Mouse (Mus musculus): ENCODE data around the gene Gins1. TPM values are rescaled to one million over a fixed set of nuclear protein-coding genes. Genes with fewer than 3 reads are reported as not detected.

Gins1 gene
- total RNA-seq, 2 experiments from 2014 or later, result 0.65 to 1.6 TPM

DNA sequence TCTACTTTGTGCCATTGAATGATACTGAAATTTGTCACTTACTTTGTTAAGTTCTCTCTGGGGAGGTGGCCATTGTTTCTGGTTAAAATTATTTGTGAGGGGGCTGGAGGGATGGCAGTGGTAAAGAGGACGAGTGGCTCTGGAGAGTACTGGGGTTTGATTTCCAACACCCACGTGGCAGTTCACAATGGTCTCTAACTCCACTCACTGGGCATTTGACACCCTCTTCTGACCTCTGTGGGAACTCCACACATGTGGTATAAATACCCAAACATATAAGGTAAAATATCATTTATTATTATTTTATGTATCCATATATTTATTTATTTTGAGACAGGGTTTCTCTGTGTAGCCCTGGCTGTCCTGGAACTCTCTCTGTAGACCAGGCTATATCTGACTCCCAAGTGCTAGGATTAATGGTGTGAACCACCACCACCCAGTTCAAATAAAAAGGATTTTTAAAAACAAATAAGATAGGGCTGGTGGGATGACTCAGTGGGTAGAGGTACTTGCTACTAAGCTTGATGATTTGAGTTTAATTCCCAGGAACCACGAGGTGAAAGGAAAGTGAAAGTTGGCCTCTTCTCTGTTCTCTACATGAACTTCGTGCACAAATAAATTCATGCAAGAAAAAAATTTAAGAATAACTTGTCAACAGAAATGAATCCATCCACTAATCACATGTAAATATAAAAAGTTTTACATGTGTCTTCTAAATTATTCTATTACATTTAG, 9.7 kb downstream of the Gins1 start:
- H3K27ac ChIP-seq, result no peak overlapping the region
- intact Hi-C loops (cut with DNase I), result no loop called here
- H3K4me3 ChIP-seq, result no peak overlapping the region
- TF ChIP-seq CTCF (IDR thresholded peaks at IDR 0.05), result no peak
- DNase-seq (ENCODE audit: extremely low spot score in 1 of 2, low spot score in 2 of 2), result no peak

DNA sequence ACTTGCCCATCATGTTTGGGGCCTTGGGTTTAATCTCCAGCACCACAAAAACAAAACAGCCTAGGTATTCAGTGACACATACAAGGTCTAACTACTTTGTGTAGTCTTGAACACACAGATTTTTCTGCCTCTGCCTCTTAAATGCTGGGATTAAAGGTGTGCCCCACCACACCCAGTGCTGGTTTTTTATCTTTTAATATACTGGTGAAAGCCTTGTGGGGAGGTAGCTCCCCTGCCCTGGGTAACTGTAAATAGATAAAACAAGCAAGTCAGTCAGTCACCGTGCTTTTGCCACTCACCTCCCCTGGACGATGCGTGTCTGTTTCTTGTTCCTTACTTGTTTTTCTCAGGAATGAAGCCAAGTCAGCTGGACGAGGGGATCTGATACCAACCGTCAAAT, 10.6 kb downstream of the Gins1 start:
- TF ChIP-seq CTCF (IDR thresholded peaks at IDR 0.05), result no peak
- Histone ChIP-seq H3K27ac (no peak overlapping the region), H3K4me3 (no peak overlapping the region)
- intact Hi-C loops (cut with DNase I), result no loop called here
- no peak for DNase-seq (ENCODE audit: extremely low spot score in 1 of 2, low spot score in 2 of 2)

GRCm38 (mm10) chr2:150918720-150919119, 13.5 kb downstream of the Gins1 start:
- no peak for DNase-seq (ENCODE audit: extremely low spot score in 1 of 2, low spot score in 2 of 2)
- intact Hi-C loops (cut with DNase I), result no loop called here
- Histone ChIP-seq H3K27ac (no peak overlapping the region), H3K4me3 (no peak overlapping the region)
- no peak for TF ChIP-seq CTCF (IDR thresholded peaks at IDR 0.05)

GRCm38 (mm10) chr2:150920543-150920942, 15.3 kb downstream of the Gins1 start:
- no peak for DNase-seq (ENCODE audit: extremely low spot score in 1 of 2, low spot score in 2 of 2)
- TF ChIP-seq CTCF (IDR thresholded peaks at IDR 0.05), result no peak
- H3K4me3 ChIP-seq, result no peak overlapping the region
- H3K27ac ChIP-seq, result no peak overlapping the region
- intact Hi-C loops (cut with DNase I), result no loop called here

DNA sequence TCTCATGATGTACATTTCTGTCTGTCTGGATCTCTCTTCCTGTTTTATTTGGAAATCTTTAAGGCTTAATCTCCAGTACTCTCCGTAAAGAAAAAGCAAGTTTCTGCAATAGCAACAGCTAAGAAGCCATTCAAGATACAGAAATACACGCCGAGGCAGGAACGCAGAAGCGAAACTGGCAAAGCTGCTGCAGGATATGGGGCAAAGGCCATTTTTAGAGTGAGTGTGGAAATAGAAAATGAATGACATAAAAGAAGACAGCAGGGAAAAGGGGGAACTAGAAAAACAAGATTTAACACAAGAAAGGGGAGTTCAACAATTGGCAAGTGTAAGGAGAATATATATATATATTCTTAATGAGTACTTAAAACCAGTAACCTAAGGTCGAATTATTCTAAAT, 16.5 kb downstream of the Gins1 start:
- H3K27ac ChIP-seq, result no peak overlapping the region
- DNase-seq (ENCODE audit: extremely low spot score in 1 of 2, low spot score in 2 of 2), result no peak
- no peak for TF ChIP-seq CTCF (IDR thresholded peaks at IDR 0.05)

DNA sequence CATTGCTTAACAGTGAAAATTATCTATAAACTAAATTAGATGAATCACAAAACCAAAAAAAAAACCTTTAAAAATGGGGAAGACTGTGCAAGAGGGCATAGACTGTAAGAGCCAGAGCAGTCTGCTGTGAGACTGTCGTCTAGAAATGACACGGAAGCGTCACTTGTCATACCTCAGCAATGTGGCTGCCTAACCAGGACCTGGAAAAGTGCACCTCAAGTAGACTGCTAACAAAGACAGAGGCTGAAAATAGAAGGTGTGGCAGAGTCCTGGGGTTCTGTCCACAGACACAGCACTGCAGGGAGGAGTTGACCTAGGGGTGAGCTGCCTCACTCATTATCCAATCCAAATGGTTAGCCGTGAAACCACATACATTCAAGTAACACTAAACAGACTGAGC, 17.0 kb downstream of the Gins1 start:
- intact Hi-C loops (cut with DNase I), result no loop called here
- H3K27ac ChIP-seq, result no peak overlapping the region
- H3K4me3 ChIP-seq, result no peak overlapping the region
- no peak for DNase-seq (ENCODE audit: extremely low spot score in 1 of 2, low spot score in 2 of 2)
- no peak for TF ChIP-seq CTCF (IDR thresholded peaks at IDR 0.05)

More for the DNA sequence above, 16.5 kb downstream of the Gins1 start:
- intact Hi-C loops (cut with DNase I), result no loop called here
- H3K4me3 ChIP-seq, result no peak overlapping the region

- no peak overlapping the region for H3K4me3 ChIP-seq
- no peak overlapping the region for H3K27ac ChIP-seq
- DNase-seq (ENCODE audit: extremely low spot score in 1 of 2, low spot score in 2 of 2), result no peak
- intact Hi-C loops (cut with DNase I), result no loop called here
- no peak for TF ChIP-seq CTCF (IDR thresholded peaks at IDR 0.05)
These were observed 17.8 kb downstream of the Gins1 start for GRCm38 (mm10) chr2:150923026-150923425.

DNA sequence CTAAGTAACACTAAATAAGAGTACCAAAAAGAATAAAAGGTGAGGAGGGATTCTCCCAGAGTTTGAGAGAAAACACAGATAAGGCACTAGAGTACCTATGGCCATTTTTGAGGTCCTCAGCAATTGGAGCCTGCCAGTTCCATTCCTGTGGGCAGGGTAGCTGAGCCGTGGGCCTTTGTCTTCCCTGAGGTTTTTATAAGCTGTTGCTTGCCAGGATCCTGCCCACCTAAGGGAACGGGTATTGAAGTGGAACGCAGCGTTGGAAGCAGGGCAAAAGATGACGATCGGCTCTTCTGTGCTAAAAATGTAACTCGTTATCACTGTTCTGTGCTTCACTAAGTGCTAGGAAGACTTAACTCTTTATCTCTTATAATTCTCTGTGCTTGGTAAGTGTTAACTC, 18.3 kb downstream of the Gins1 start:
- no peak for DNase-seq (ENCODE audit: extremely low spot score in 1 of 2, low spot score in 2 of 2)
- no peak overlapping the region for H3K27ac ChIP-seq
- intact Hi-C loops (cut with DNase I), result no loop called here
- TF ChIP-seq CTCF (IDR thresholded peaks at IDR 0.05), result no peak
- H3K4me3 ChIP-seq, result no peak overlapping the region

GRCm38 (mm10) chr2:150927038-150927720, 22.0 kb downstream of the Gins1 start:
- TF ChIP-seq CTCF (IDR thresholded peaks at IDR 0.05), result no peak
- H3K4me3 ChIP-seq, result no peak overlapping the region
- no peak overlapping the region for H3K27ac ChIP-seq
- intact Hi-C loops (cut with DNase I), result no loop called here
- DNase-seq (ENCODE audit: extremely low spot score in 1 of 2, low spot score in 2 of 2), result no peak

GRCm38 (mm10) chr2:150929156-150929555, 24.0 kb downstream of the Gins1 start:
- intact Hi-C loops (cut with DNase I), result no loop called here
- Histone ChIP-seq H3K4me3 (no peak overlapping the region), H3K27ac (no peak overlapping the region)
- TF ChIP-seq CTCF (IDR thresholded peaks at IDR 0.05), result no peak
- DNase-seq (ENCODE audit: extremely low spot score in 1 of 2, low spot score in 2 of 2), result no peak

DNA sequence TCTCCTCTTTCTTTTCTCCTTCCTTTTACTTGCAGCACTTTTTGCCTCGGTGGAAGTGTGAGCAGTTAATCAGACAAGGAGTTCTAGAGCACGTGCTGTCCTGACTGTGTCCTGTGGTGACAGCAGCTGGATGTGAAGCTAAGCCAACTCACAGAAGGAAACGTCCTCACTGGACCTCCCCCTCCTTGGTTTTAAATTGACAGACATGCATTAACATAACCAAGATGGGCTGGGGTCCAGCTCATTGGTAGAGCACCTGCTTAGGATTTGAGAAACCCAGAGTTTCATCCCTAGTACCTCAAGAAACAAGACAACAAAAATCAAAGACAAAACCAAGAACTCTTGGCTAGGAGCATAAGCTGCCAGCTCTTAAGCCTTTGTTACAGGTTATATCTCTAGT, 25.6 kb downstream of the Gins1 start:
- Histone ChIP-seq H3K4me3 (no peak overlapping the region), H3K27ac (no peak overlapping the region)
- TF ChIP-seq CTCF (IDR thresholded peaks at IDR 0.05), result no peak
- intact Hi-C loops (cut with DNase I), result no loop called here
- no peak for DNase-seq (ENCODE audit: extremely low spot score in 1 of 2, low spot score in 2 of 2)

- DNase-seq (ENCODE audit: extremely low spot score in 1 of 2, low spot score in 2 of 2), result no peak
- TF ChIP-seq CTCF (IDR thresholded peaks at IDR 0.05), result no peak
- intact Hi-C loops (cut with DNase I), result no loop called here
- no peak overlapping the region for H3K27ac ChIP-seq
- no peak overlapping the region for H3K4me3 ChIP-seq
These were observed 28.3 kb downstream of the Gins1 start for GRCm38 (mm10) chr2:150933482-150933881.

DNA sequence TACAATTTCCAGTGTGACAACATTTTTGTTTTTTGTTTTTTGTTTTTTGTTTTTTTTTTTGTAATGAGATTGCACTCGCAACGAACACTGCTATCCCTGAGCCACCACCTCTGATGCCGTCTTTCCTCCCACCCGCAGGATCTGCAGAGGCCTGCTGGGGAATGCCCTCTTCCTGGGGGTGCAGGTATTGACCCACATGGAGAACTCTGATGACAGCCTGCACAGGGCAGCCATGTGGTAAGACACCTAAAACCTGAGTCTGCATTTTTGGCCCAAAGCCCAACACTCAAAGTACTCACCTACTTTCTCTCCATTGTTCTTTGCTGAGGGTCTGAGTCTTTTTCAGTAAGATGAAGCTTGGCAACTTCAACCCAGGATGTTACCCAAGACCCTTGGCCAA, 29.5 kb downstream of the Gins1 start:
- intact Hi-C loops (cut with DNase I), result no loop called here
- Histone ChIP-seq H3K4me3 (no peak overlapping the region), H3K27ac (no peak overlapping the region)
- DNase-seq (ENCODE audit: extremely low spot score in 1 of 2, low spot score in 2 of 2), result no peak
- no peak for TF ChIP-seq CTCF (IDR thresholded peaks at IDR 0.05)

All from left cerebral cortex, adult 2 months (tissue).